Mouse (Mus musculus): Measurements from ENCODE around the gene Copz1. TPM values are rescaled to one million over a fixed set of nuclear protein-coding genes. Genes with fewer than 3 reads are reported as not detected.
A peak's percentile ranks its signal among the peaks of the same experiment; 100 is the strongest.

Gene Copz1
- polyA plus RNA-seq, 1 experiment, result 86.2 TPM

- peaks cover 2% of the 10 kb centered on the region for H3K4me1 ChIP-seq (ENCODE audit: control insufficient read depth, insufficient read depth, low read length)
- WGBS, result 72% methylated on average over 5 of the region's 5 CpGs
- no peak for TF ChIP-seq POLR2A (IDR thresholded peaks at IDR 0.05; ENCODE audit: borderline replicate concordance, extremely low read depth, low read depth, low read length)
- TF ChIP-seq CTCF (IDR thresholded peaks at IDR 0.05; ENCODE audit: insufficient read depth, low read length), result no peak
- peak; percentile 35 for DNase-seq
- no peak overlapping the region for H3K4me3 ChIP-seq (replicated peaks; ENCODE audit: extremely low read depth, low read depth, low read length)
These were observed 26.5 kb downstream of the Copz1 start for GRCm38 (mm10) chr15:103298861-103299616.

DNA sequence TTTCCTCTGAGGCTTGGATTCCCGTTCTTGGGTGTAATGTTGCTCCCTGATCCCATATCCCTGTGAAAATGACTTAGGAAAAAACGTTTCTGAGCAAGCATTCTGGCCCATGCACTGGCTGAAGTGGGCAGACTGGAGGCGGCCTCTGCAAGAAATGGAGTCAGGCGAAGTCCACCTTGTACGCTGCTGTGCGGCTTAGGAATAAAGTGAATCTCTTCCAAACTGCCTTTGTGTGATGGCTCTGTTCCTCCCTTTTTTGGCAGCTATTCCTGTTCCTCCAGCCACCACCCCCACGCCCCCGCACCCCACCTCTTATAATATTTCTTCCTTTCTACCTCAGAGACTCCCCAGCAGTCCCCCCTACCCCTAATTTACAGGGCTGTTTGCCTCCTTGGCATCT is 27.1 kb downstream of the Copz1 start:
- no peak overlapping the region for H3K4me3 ChIP-seq (replicated peaks; ENCODE audit: extremely low read depth, low read depth, low read length)
- 58% methylated on average over 8 of the region's 8 CpGs for WGBS
- H3K4me1 ChIP-seq (ENCODE audit: control insufficient read depth, insufficient read depth, low read length), result peaks cover 5% of the 10 kb centered on the region
- no peak for DNase-seq
- no peak for TF ChIP-seq POLR2A (IDR thresholded peaks at IDR 0.05; ENCODE audit: borderline replicate concordance, extremely low read depth, low read depth, low read length)
- no peak for TF ChIP-seq CTCF (IDR thresholded peaks at IDR 0.05; ENCODE audit: insufficient read depth, low read length)

GRCm38 (mm10) chr15:103300067-103300471 is 27.6 kb downstream of the Copz1 start:
- TF ChIP-seq CTCF (IDR thresholded peaks at IDR 0.05; ENCODE audit: insufficient read depth, low read length), result no peak
- TF ChIP-seq POLR2A (IDR thresholded peaks at IDR 0.05; ENCODE audit: borderline replicate concordance, extremely low read depth, low read depth, low read length), result no peak
- no peak for DNase-seq
- H3K4me3 ChIP-seq (replicated peaks; ENCODE audit: extremely low read depth, low read depth, low read length), result no peak overlapping the region
- WGBS, result 40% methylated on average over 18 of the region's 18 CpGs
- peaks cover 5% of the 10 kb centered on the region for H3K4me1 ChIP-seq (ENCODE audit: control insufficient read depth, insufficient read depth, low read length)

DNA sequence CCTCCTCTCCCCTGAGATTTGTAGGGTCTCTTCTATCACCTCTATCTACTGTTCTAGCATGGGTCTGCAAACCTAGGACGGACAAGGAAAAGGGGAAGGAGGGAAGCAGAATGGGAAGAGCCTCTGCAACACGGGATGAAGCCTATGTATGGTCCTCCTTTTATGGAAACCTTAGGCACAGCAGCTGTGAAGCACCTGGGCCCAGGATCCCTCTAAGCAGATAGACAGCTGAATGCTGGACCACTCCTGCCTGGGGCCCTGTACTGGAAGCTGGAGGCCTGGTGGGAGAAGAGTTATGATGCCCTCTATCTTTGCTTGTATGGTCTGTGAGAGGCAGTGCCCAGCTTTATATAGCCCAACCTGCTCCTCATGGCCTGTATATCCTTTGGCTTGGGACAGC is 28.0 kb downstream of the Copz1 start:
- H3K4me3 ChIP-seq (replicated peaks; ENCODE audit: extremely low read depth, low read depth, low read length), result no peak overlapping the region
- no peak for DNase-seq
- TF ChIP-seq CTCF (IDR thresholded peaks at IDR 0.05; ENCODE audit: insufficient read depth, low read length) (no peak), POLR2A (IDR thresholded peaks at IDR 0.05; ENCODE audit: borderline replicate concordance, extremely low read depth, low read depth, low read length) (no peak)
- WGBS, result 51% methylated on average over 2 of the region's 2 CpGs
- peaks cover 6% of the 10 kb centered on the region for H3K4me1 ChIP-seq (ENCODE audit: control insufficient read depth, insufficient read depth, low read length)

DNA sequence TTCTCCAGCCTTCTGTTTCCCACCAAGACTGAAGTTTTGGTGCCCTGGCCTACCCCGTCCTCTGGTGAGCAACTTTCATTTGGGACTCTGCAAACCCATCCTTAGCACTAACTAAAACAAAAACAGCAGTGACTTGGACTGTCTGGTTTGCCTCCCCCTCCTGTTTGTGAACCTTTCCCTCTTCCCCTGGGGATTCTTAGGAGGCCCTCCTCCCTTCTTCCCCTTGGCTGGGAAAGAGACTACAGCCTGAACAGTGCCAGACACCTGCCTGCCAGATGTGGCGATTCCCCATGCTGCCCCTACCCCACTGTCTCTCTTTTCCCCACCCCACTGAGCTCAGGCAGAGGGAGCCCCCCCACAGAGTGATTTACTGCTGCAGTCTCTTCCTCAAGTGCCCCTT is 28.5 kb downstream of the Copz1 start:
- H3K4me1 ChIP-seq (ENCODE audit: control insufficient read depth, insufficient read depth, low read length), result peaks cover 10% of the 10 kb centered on the region
- TF ChIP-seq POLR2A (IDR thresholded peaks at IDR 0.05; ENCODE audit: borderline replicate concordance, extremely low read depth, low read depth, low read length), result no peak
- no peak for TF ChIP-seq CTCF (IDR thresholded peaks at IDR 0.05; ENCODE audit: insufficient read depth, low read length)
- H3K4me3 ChIP-seq (replicated peaks; ENCODE audit: extremely low read depth, low read depth, low read length), result no peak overlapping the region
- DNase-seq, result no peak
- WGBS, result 74% methylated on average over 2 of the region's 2 CpGs

DNA sequence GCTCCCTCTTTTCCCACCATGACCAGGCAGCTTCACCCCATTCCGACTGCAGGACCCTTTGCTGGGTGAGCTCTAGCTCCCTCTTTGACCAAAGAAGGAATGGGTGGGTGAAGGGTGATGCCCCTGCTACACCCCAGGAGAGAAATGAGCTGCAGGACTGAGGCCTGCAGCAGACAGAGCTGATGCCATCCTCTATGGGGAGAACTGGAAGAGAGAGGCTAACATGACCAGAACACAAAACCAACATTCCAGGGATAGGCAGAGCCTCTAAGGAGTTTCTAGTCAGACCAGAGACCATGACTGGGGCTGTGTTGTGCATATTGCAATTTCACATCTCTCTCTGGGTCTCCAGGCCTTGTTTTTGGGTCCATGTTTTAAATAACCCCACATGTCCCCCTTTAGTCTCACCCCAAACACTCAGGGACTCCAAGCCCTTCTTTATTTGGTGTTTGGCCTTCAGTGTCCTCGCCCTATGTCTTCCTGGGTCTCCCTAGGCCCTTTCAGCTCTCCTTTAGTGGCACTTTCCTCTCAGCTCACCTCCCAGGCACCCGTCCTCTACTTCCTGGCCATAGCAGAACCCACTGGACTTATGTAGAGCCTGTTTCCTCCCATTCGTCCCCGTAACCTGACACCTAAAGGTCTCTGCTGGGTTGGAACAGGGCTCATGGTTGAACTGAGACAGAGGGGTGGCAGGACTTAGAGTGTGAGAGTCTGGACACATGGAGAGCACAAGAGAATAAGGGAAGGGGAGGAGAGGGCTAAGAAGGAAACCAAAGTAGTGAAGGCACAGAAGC is 29.2 kb downstream of the Copz1 start:
- WGBS, result 48% methylated on average over 5 of the region's 5 CpGs
- Histone ChIP-seq H3K4me1 (ENCODE audit: control insufficient read depth, insufficient read depth, low read length) (peaks cover 10% of the 10 kb centered on the region), H3K4me3 (replicated peaks; ENCODE audit: extremely low read depth, low read depth, low read length) (no peak overlapping the region)
- DNase-seq, result no peak
- TF ChIP-seq CTCF (IDR thresholded peaks at IDR 0.05; ENCODE audit: insufficient read depth, low read length) (no peak), POLR2A (IDR thresholded peaks at IDR 0.05; ENCODE audit: borderline replicate concordance, extremely low read depth, low read depth, low read length) (no peak)

DNA sequence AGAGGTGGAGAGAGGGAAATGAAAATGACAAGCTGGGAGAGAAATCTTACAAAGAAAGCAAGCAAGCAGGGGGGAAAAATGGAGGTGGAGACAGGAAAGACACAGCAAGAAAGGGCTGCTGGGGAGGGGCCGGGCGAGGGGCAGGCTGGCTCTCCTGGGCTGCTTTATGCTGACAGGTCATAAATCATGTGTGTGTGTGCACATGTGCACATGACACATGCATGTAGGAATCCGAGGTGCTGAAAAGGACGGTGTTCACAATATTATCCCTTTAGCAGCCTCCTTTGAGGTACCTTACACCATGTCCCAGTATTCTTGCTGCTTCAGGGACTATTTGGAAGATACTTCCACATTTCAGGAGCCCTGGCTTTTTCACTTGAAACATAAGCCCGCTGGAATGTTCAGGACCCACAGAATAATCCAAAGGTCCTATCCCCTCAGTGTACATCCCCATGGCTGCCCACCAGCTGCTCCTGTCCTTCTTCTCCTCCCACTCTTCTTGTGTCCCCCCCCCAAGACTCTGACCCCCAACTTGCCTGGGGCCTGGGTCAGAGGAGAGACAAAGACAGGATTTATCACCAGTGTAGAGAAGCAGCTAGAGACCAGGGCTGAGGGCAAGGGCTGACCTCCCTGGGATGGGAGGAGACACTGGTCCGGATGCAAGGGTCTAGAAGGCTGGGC is 30.0 kb downstream of the Copz1 start:
- peaks cover 13% of the 10 kb centered on the region for H3K4me1 ChIP-seq (ENCODE audit: control insufficient read depth, insufficient read depth, low read length)
- no peak for DNase-seq
- H3K4me3 ChIP-seq (replicated peaks; ENCODE audit: extremely low read depth, low read depth, low read length), result no peak overlapping the region
- TF ChIP-seq POLR2A (IDR thresholded peaks at IDR 0.05; ENCODE audit: borderline replicate concordance, extremely low read depth, low read depth, low read length), result no peak
- no peak for TF ChIP-seq CTCF (IDR thresholded peaks at IDR 0.05; ENCODE audit: insufficient read depth, low read length)
- whole genome bisulfite sequencing, result 53% methylated on average over 6 of the region's 6 CpGs

DNA sequence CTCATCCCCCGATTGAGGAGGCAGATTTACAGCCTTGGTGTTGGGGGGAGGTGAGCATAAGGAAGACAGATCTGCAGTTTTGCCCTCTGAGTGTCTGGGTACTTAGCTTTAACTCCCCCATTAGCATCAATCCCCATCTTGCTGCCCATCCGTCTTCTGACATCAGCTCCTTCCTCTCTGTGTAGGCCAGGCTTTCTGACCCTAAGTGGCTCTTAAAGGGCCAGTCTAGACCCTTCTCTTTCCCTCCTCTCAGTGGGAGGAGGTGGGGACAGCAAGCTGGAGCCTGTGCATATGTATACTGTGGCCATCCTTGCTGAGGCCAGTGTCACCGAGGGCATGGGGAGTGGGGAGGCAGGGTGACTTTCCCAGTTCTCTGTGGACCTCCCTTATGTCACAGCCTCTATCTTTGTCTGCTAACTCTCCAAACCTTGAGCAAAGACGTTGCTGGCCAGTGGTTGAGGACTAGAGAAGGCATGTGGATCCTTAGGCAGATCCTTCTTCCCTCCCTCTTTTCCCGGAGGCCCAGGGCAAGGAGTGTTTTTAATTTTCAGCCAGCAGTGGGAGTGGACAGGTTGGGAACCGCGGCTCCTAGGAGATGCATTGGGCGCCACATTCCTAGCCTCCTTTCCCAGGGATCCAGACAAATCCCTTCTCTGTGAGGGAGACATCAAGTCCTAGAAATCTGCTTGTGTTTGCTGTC is 31.6 kb downstream of the Copz1 start:
- peaks cover 13% of the 10 kb centered on the region for H3K4me1 ChIP-seq (ENCODE audit: control insufficient read depth, insufficient read depth, low read length)
- H3K4me3 ChIP-seq (replicated peaks; ENCODE audit: extremely low read depth, low read depth, low read length), result no peak overlapping the region
- 13% methylated on average over 8 of the region's 8 CpGs for WGBS
- TF ChIP-seq POLR2A (IDR thresholded peaks at IDR 0.05; ENCODE audit: borderline replicate concordance, extremely low read depth, low read depth, low read length) (no peak), CTCF (IDR thresholded peaks at IDR 0.05; ENCODE audit: insufficient read depth, low read length) (no peak)
- DNase-seq, result peak; percentile 35

GRCm38 (mm10) chr15:103304616-103304969 is 32.1 kb downstream of the Copz1 start:
- TF ChIP-seq CTCF (IDR thresholded peaks at IDR 0.05; ENCODE audit: insufficient read depth, low read length) (no peak), POLR2A (IDR thresholded peaks at IDR 0.05; ENCODE audit: borderline replicate concordance, extremely low read depth, low read depth, low read length) (no peak)
- peak overlapping the region; percentile 57 for H3K4me3 ChIP-seq (replicated peaks; ENCODE audit: extremely low read depth, low read depth, low read length)
- DNase-seq, result peak; percentile 37
- peaks cover 13% of the 10 kb centered on the region for H3K4me1 ChIP-seq (ENCODE audit: control insufficient read depth, insufficient read depth, low read length)
- WGBS, result under 1% methylated on average over 9 of the region's 9 CpGs
